Mouse (Mus musculus) erythroblast, embryonic 14.5 days (primary cell): ENCODE data around the gene Tbccd1.

Experiments used
- GATA1 ChIP-seq: IDR thresholded peaks from 2 replicates; pipeline ENCODE4 v1.6.1; 2012; ENCODE audit warnings: low read length, inconsistent platforms, mixed read lengths
- TAL1 ChIP-seq: IDR thresholded peaks from 3 replicates; pipeline ENCODE4 v1.6.1; 2012; ENCODE audit warnings: low read length, inconsistent platforms, mixed read lengths

GRCm38 (mm10) chr16:22845481-22845880 lies 12.0 kb downstream of the Tbccd1 start:
- TF ChIP-seq TAL1 (no peak), GATA1 (no peak)
